Comparison of ENCODE assay signal across 16 mouse cellular contexts in the genomic region with DNA sequence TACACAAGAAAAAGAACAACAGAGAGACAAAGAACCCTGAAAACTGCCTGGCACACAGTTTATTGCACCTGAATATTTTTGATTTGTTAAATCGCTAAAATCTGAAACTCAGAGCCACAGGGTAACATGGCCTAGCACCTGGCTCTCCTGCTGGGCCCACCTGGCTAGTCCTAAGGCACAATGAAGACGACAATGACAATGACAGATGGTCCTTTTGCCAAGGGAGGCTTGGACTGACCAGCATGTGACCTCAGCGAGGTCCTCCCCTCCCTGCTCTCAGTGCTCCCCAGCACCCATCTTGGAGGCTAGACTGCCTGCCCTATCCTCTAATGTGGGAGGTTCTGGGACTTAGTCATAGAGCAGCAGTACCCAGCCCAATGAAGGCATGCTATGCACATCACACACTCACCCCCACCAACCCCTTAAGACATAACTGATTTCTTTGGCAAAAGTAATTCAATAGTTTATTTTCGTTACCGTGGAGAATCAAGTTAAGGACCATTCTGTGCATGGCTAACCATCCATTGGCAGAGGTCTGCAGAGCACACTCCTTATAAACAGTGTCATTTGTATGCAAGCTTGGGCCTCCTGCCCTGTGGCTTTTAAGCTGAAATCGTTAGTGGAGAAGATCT. TPM values are rescaled to one million over a fixed set of nuclear protein-coding genes. Genes with fewer than 3 reads are reported as not detected.
DNase-seq lines count a peak whose midpoint lies in the region; ATAC-seq and TF ChIP-seq lines count a peak whose summit lies in the region.
"Had no signal": no experiment of that assay in that cellular context is flagged by ENCODE, and none has a peak within 500 bp of the region (broad histone marks: within the 10 kb centered on the region; RNA-seq: fewer than 3 reads in every experiment).

No protein-coding gene starts in this region.

- 44% methylated on average over 6 of the region's 6 CpGs for WGBS in kidney, embryonic 14.5 days
- WGBS in kidney, adult 2 months: 43% methylated on average over 6 of the region's 6 CpGs
- 81% methylated on average over 6 of the region's 6 CpGs for WGBS in liver, postnatal 0 days (ENCODE audit: insufficient replicate concordance)
- WGBS in heart, adult 2 months: 78% methylated on average over 6 of the region's 6 CpGs

- TF ChIP-seq CTCF in kidney, adult 2 months (conservative IDR thresholded peaks at IDR 0.05; ENCODE audit: insufficient read depth, insufficient read length, low read depth, low read length): no peak
- no peak for TF ChIP-seq CTCF in liver, postnatal 0 days (IDR thresholded peaks at IDR 0.05; ENCODE audit: low read depth)
- no peak for TF ChIP-seq CTCF in heart, adult 2 months (IDR thresholded peaks at IDR 0.05)

- peak overlapping the region; percentile 13; the same call in 1 of the 2 replicates for H3K27ac ChIP-seq in kidney, embryonic 14.5 days (ENCODE audit: low read depth, low read length)
- H3K27ac ChIP-seq in kidney, adult 2 months (ENCODE audit: insufficient read depth, low read depth, low read length): no peak overlapping the region
- no peak overlapping the region for H3K27ac ChIP-seq in liver, postnatal 0 days (ENCODE audit: low read depth)
- no peak overlapping the region for H3K27ac ChIP-seq in heart, adult 2 months
- H3K27ac ChIP-seq: forebrain, embryonic 12.5 days; layer of hippocampus, adult 2 months had no signal

- H3K4me3 ChIP-seq in kidney, embryonic 14.5 days (ENCODE audit: low read length): no peak overlapping the region
- H3K4me3 ChIP-seq in kidney, adult 2 months (ENCODE audit: insufficient read depth, low read depth, low read length): no peak overlapping the region
- H3K4me3 ChIP-seq in liver, postnatal 0 days (ENCODE audit: low read depth, low read length): no peak overlapping the region
- H3K4me3 ChIP-seq in heart, adult 2 months: no peak overlapping the region
- H3K4me3 ChIP-seq: forebrain, embryonic 12.5 days; layer of hippocampus, adult 2 months had no signal

- DNase-seq in kidney, adult 2 months: no peak
- peak; percentile 30 for DNase-seq in MN1 (ENCODE audit: low spot score)
- peak; percentile 87 for DNase-seq in cerebellum, adult 11-12 months
- DNase-seq in cerebellum, postnatal 36 days: peak; percentile 76
- DNase-seq in liver, postnatal 0 days: no peak
- DNase-seq in heart, adult 2 months: no peak
- DNase-seq: adrenal gland, adult 8-10 months; gastrocnemius, postnatal 14 days; kidney, adult 9 months; liver; lung, adult 18-20 months; thymus, postnatal 4 days had no signal

- no peaks in the 10 kb centered on the region for H3K27me3 ChIP-seq in kidney, embryonic 14.5 days (ENCODE audit: control insufficient read depth, insufficient read depth, low read length)
- no peaks in the 10 kb centered on the region for H3K27me3 ChIP-seq in kidney, adult 2 months (replicated peaks; ENCODE audit: control insufficient read depth, insufficient read depth, low read length)
- no peaks in the 10 kb centered on the region for H3K27me3 ChIP-seq in liver, postnatal 0 days (ENCODE audit: insufficient read depth, low read length)
- H3K27me3 ChIP-seq in heart, adult 2 months (ENCODE audit: control insufficient read depth, insufficient read depth, low read length): no peaks in the 10 kb centered on the region
- H3K27me3 ChIP-seq: forebrain, embryonic 12.5 days had no signal

- H3K4me1 ChIP-seq in kidney, embryonic 14.5 days (ENCODE audit: control insufficient read depth, insufficient read depth, low read length): no peaks in the 10 kb centered on the region
- no peaks in the 10 kb centered on the region for H3K4me1 ChIP-seq in kidney, adult 2 months (ENCODE audit: control insufficient read depth, insufficient read depth, low read length)
- no peaks in the 10 kb centered on the region for H3K4me1 ChIP-seq in liver, postnatal 0 days (ENCODE audit: insufficient read depth)
- H3K4me1 ChIP-seq in heart, adult 2 months (ENCODE audit: control insufficient read depth, insufficient read depth, low read length): peaks cover 12% of the 10 kb centered on the region

- peaks cover 1% of the 10 kb centered on the region; the same call in 1 of the 2 replicates for H3K79me2 ChIP-seq in heart, adult 2 months (replicated peaks; ENCODE audit: control insufficient read depth, insufficient read depth, low read length)

- no peak for TF ChIP-seq EP300 in liver, postnatal 0 days (IDR thresholded peaks at IDR 0.05; ENCODE audit: low read depth)
- TF ChIP-seq EP300 in heart, adult 2 months (IDR thresholded peaks at IDR 0.05; ENCODE audit: insufficient read depth, low read depth, low read length): no peak

- no peak overlapping the region for H3K9ac ChIP-seq in kidney, embryonic 14.5 days (ENCODE audit: low read depth, low read length)
- no peak overlapping the region for H3K9ac ChIP-seq in liver, postnatal 0 days (replicated peaks)
- H3K9ac ChIP-seq in heart, adult 2 months (ENCODE audit: low read depth, low read length): no peak overlapping the region
- H3K9ac ChIP-seq: forebrain, embryonic 12.5 days had no signal

- no peak for TF ChIP-seq POLR2A in kidney, adult 2 months (IDR thresholded peaks at IDR 0.05; ENCODE audit: low read depth, low read length)
- TF ChIP-seq POLR2A in heart, adult 2 months (IDR thresholded peaks at IDR 0.05; ENCODE audit: insufficient read depth, low read depth, low read length): no peak

- intact Hi-C loops in heart, adult 2 months (cut with DNase I): no loop called here

- H3K36me3 ChIP-seq in kidney, embryonic 14.5 days (ENCODE audit: control insufficient read depth, insufficient read depth, low read length): no peaks in the 10 kb centered on the region
- no peaks in the 10 kb centered on the region for H3K36me3 ChIP-seq in kidney, adult 2 months (ENCODE audit: control insufficient read depth, insufficient read depth, low read length)
- H3K36me3 ChIP-seq in liver, postnatal 0 days (replicated peaks; ENCODE audit: insufficient read depth, low read length): peaks cover 4% of the 10 kb centered on the region; the same call in 1 of the 2 replicates
- H3K36me3 ChIP-seq in heart, adult 2 months (ENCODE audit: control insufficient read depth, insufficient read depth, low read length): peaks cover 3% of the 10 kb centered on the region
- H3K36me3 ChIP-seq: forebrain, embryonic 12.5 days had no signal

- peak; percentile 83 for ATAC-seq in kidney, embryonic 14.5 days (ENCODE audit: low FRiP score, low TSS enrichment)
- no peak for ATAC-seq in liver, postnatal 0 days
- ATAC-seq: midbrain, embryonic 16.5 days had no signal

- no peak overlapping the region for H3K4me2 ChIP-seq in kidney, embryonic 14.5 days (replicated peaks; ENCODE audit: low read depth, low read length)
- H3K4me2 ChIP-seq in liver, postnatal 0 days (ENCODE audit: low read depth, low read length): no peak overlapping the region
- H3K4me2 ChIP-seq: forebrain, embryonic 12.5 days had no signal

- H3K9me3 ChIP-seq in kidney, embryonic 14.5 days (ENCODE audit: control insufficient read depth, low read length): no peaks in the 10 kb centered on the region
- no peaks in the 10 kb centered on the region for H3K9me3 ChIP-seq in liver, postnatal 0 days (ENCODE audit: low read length)
- H3K9me3 ChIP-seq: forebrain, embryonic 12.5 days had no signal

RNA-seq across cellular contexts. Expression of gene Tmod1, which starts 31.2 kb away (rescaled TPM):
- polyA plus RNA-seq in kidney, embryonic 14.5 days (2014; fragmentation: Nextera tagmentation; extraction: Ambion mirVana): 5.2 and 5.3 TPM in 2 replicates
- 0.80 and 2.3 TPM in 2 replicates for polyA plus RNA-seq in kidney, adult 2 months (2012; rRNA removed)
- polyA plus RNA-seq in liver, postnatal 0 days (2015; fragmentation: Nextera tagmentation; extraction: Ambion mirVana): 13.9 and 14.1 TPM in 2 replicates
- 100 to 1,000 TPM; 250 to 264 TPM for total RNA-seq in heart, adult 2 months (2021)
- polyA plus RNA-seq in heart, adult 2 months (2012; rRNA removed): 142 and 220 TPM in 2 replicates

Comparison
In these comparisons a context has a peak if more than half of its experiments do, and no peak if none do; other contexts are left out.
1. DNase-seq: peak in MN1 (single experiment), cerebellum, adult 11-12 months (single experiment) and cerebellum, postnatal 36 days (2 of 2); none in kidney, adult 2 months (single experiment), liver, postnatal 0 days (single experiment) and heart, adult 2 months (0 of 2).